Mouse (Mus musculus): ENCODE measurements around the gene Tmed10. TPM values are rescaled to one million over a fixed set of nuclear protein-coding genes. Genes with fewer than 3 reads are reported as not detected.

Gene Tmed10
- polyA plus RNA-seq (2016; fragmentation: Nextera tagmentation; extraction: Ambion mirVana), result 245 and 247 TPM in 2 replicates

- 0 out of 2 replicates have a peak, but pooled peaks cover 3% of the 10 kb centered on the region for H3K36me3 ChIP-seq (replicated peaks)
- under 1% methylated on average over 37 of the region's 37 CpGs for WGBS
- peak within 1 kb of the TSS; percentile 95 for H3K27ac ChIP-seq
- H3K4me3 ChIP-seq, result peak within 1 kb of the TSS; percentile 96
- H3K9me3 ChIP-seq, result no peaks in the 10 kb centered on the region
- DNase-seq (ENCODE audit: extremely low spot score, low spot score), result peak; percentile 89
- H3K27me3 ChIP-seq (ENCODE audit: poor library complexity, severe bottlenecking), result no peaks in the 10 kb centered on the region
- peaks cover 20% of the 10 kb centered on the region for H3K4me1 ChIP-seq
These were observed at the start of gene Tmed10 for GRCm38 (mm10) chr12:85374561-85375272. Gene Tmed10, minus strand, starts transcription at chr12:85374847.

GRCm38 (mm10) chr12:85423236-85423635 is 48.6 kb upstream of the Tmed10 start:
- no peaks in the 10 kb centered on the region for H3K9me3 ChIP-seq
- no peaks in the 10 kb centered on the region for H3K36me3 ChIP-seq (replicated peaks)
- peaks cover 12% of the 10 kb centered on the region for H3K4me1 ChIP-seq
- no peak for DNase-seq (ENCODE audit: extremely low spot score, low spot score)
- 83% methylated on average over 11 of the region's 11 CpGs for WGBS
- H3K27me3 ChIP-seq (ENCODE audit: poor library complexity, severe bottlenecking), result no peaks in the 10 kb centered on the region
- H3K27ac ChIP-seq, result no peak overlapping the region
- H3K4me3 ChIP-seq, result no peak overlapping the region

GRCm38 (mm10) chr12:85422536-85422935 is 47.9 kb upstream of the Tmed10 start:
- Histone ChIP-seq H3K4me3 (no peak overlapping the region), H3K9me3 (no peaks in the 10 kb centered on the region), H3K27me3 (ENCODE audit: poor library complexity, severe bottlenecking) (no peaks in the 10 kb centered on the region), H3K36me3 (replicated peaks) (no peaks in the 10 kb centered on the region), H3K27ac (no peak overlapping the region), H3K4me1 (peaks cover 12% of the 10 kb centered on the region)
- WGBS, result 94% methylated on average over 8 of the region's 8 CpGs
- DNase-seq (ENCODE audit: extremely low spot score, low spot score), result no peak

GRCm38 (mm10) chr12:85420945-85421344 is 46.3 kb upstream of the Tmed10 start:
- 74% methylated on average over 9 of the region's 9 CpGs for WGBS

GRCm38 (mm10) chr12:85417845-85418244 is 43.2 kb upstream of the Tmed10 start:
- Histone ChIP-seq H3K9me3 (no peaks in the 10 kb centered on the region), H3K27ac (no peak overlapping the region), H3K27me3 (ENCODE audit: poor library complexity, severe bottlenecking) (no peaks in the 10 kb centered on the region), H3K4me1 (no peaks in the 10 kb centered on the region), H3K36me3 (replicated peaks) (no peaks in the 10 kb centered on the region), H3K4me3 (no peak overlapping the region)
- WGBS, result 84% methylated on average over 9 of the region's 9 CpGs
- no peak for DNase-seq (ENCODE audit: extremely low spot score, low spot score)

More at GRCm38 (mm10) chr12:85420945-85421344, 46.3 kb upstream of the Tmed10 start:
- Histone ChIP-seq H3K36me3 (replicated peaks) (no peaks in the 10 kb centered on the region), H3K9me3 (no peaks in the 10 kb centered on the region), H3K4me1 (peaks cover 6% of the 10 kb centered on the region), H3K4me3 (no peak overlapping the region), H3K27ac (no peak overlapping the region), H3K27me3 (ENCODE audit: poor library complexity, severe bottlenecking) (no peaks in the 10 kb centered on the region)
- no peak for DNase-seq (ENCODE audit: extremely low spot score, low spot score)

- no peaks in the 10 kb centered on the region for H3K4me1 ChIP-seq
- H3K9me3 ChIP-seq, result peaks cover 7% of the 10 kb centered on the region
- DNase-seq (ENCODE audit: extremely low spot score, low spot score), result no peak
- no peaks in the 10 kb centered on the region for H3K27me3 ChIP-seq (ENCODE audit: poor library complexity, severe bottlenecking)
- H3K27ac ChIP-seq, result no peak overlapping the region
- no peaks in the 10 kb centered on the region for H3K36me3 ChIP-seq (replicated peaks)
- no peak overlapping the region for H3K4me3 ChIP-seq
- 87% methylated on average over 5 of the region's 5 CpGs for WGBS
These were observed 41.7 kb upstream of the Tmed10 start for GRCm38 (mm10) chr12:85416298-85416697.

- Histone ChIP-seq H3K9me3 (peaks cover 8% of the 10 kb centered on the region), H3K4me3 (no peak overlapping the region), H3K4me1 (no peaks in the 10 kb centered on the region), H3K36me3 (replicated peaks) (no peaks in the 10 kb centered on the region), H3K27me3 (ENCODE audit: poor library complexity, severe bottlenecking) (no peaks in the 10 kb centered on the region), H3K27ac (no peak overlapping the region)
- DNase-seq (ENCODE audit: extremely low spot score, low spot score), result no peak
- WGBS, result 96% methylated on average over 3 of the region's 3 CpGs
These were observed 41.2 kb upstream of the Tmed10 start for GRCm38 (mm10) chr12:85415876-85416275.

- no peak overlapping the region for H3K27ac ChIP-seq
- peaks cover 11% of the 10 kb centered on the region for H3K9me3 ChIP-seq
- 29% methylated on average over 2 of the region's 2 CpGs for WGBS
- DNase-seq (ENCODE audit: extremely low spot score, low spot score), result no peak
- no peaks in the 10 kb centered on the region for H3K4me1 ChIP-seq
- H3K36me3 ChIP-seq (replicated peaks), result no peaks in the 10 kb centered on the region
- no peak overlapping the region for H3K4me3 ChIP-seq
- no peaks in the 10 kb centered on the region for H3K27me3 ChIP-seq (ENCODE audit: poor library complexity, severe bottlenecking)
These were observed 36.5 kb upstream of the Tmed10 start for GRCm38 (mm10) chr12:85411136-85411535.

GRCm38 (mm10) chr12:85397960-85398272 is 23.3 kb upstream of the Tmed10 start:
- DNase-seq (ENCODE audit: extremely low spot score, low spot score), result no peak
- Histone ChIP-seq H3K4me3 (no peak overlapping the region), H3K4me1 (no peaks in the 10 kb centered on the region), H3K36me3 (replicated peaks) (no peaks in the 10 kb centered on the region), H3K27me3 (ENCODE audit: poor library complexity, severe bottlenecking) (no peaks in the 10 kb centered on the region), H3K27ac (no peak overlapping the region), H3K9me3 (no peaks in the 10 kb centered on the region)
- WGBS, result 91% methylated on average over 4 of the region's 4 CpGs

- H3K4me3 ChIP-seq, result no peak overlapping the region
- no peak overlapping the region for H3K27ac ChIP-seq
- 85% methylated on average over 18 of the region's 18 CpGs for WGBS
- H3K4me1 ChIP-seq, result no peaks in the 10 kb centered on the region
- DNase-seq (ENCODE audit: extremely low spot score, low spot score), result no peak
- no peaks in the 10 kb centered on the region for H3K36me3 ChIP-seq (replicated peaks)
- H3K27me3 ChIP-seq (ENCODE audit: poor library complexity, severe bottlenecking), result no peaks in the 10 kb centered on the region
- H3K9me3 ChIP-seq, result no peaks in the 10 kb centered on the region
These were observed 22.7 kb upstream of the Tmed10 start for GRCm38 (mm10) chr12:85397063-85397959.

- Histone ChIP-seq H3K27ac (no peak overlapping the region), H3K36me3 (replicated peaks) (no peaks in the 10 kb centered on the region), H3K27me3 (ENCODE audit: poor library complexity, severe bottlenecking) (no peaks in the 10 kb centered on the region), H3K4me3 (no peak overlapping the region), H3K4me1 (no peaks in the 10 kb centered on the region), H3K9me3 (no peaks in the 10 kb centered on the region)
- DNase-seq (ENCODE audit: extremely low spot score, low spot score), result no peak
- 75% methylated on average over 7 of the region's 7 CpGs for WGBS
These were observed 19.3 kb upstream of the Tmed10 start for GRCm38 (mm10) chr12:85393981-85394380.

GRCm38 (mm10) chr12:85393526-85393925 is 18.9 kb upstream of the Tmed10 start:
- Histone ChIP-seq H3K4me1 (no peaks in the 10 kb centered on the region), H3K4me3 (no peak overlapping the region), H3K9me3 (no peaks in the 10 kb centered on the region), H3K27ac (no peak overlapping the region), H3K27me3 (ENCODE audit: poor library complexity, severe bottlenecking) (no peaks in the 10 kb centered on the region), H3K36me3 (replicated peaks) (no peaks in the 10 kb centered on the region)
- 85% methylated on average over 5 of the region's 5 CpGs for WGBS
- DNase-seq (ENCODE audit: extremely low spot score, low spot score), result no peak

GRCm38 (mm10) chr12:85391148-85391547 is 16.5 kb upstream of the Tmed10 start:
- H3K4me1 ChIP-seq, result no peaks in the 10 kb centered on the region
- no peaks in the 10 kb centered on the region for H3K9me3 ChIP-seq
- H3K4me3 ChIP-seq, result no peak overlapping the region
- no peaks in the 10 kb centered on the region; the same call in 1 of the 2 replicates for H3K27me3 ChIP-seq (ENCODE audit: poor library complexity, severe bottlenecking)
- WGBS, result 92% methylated on average over 7 of the region's 7 CpGs
- H3K27ac ChIP-seq, result no peak overlapping the region
- no peaks in the 10 kb centered on the region for H3K36me3 ChIP-seq (replicated peaks)
- DNase-seq (ENCODE audit: extremely low spot score, low spot score), result no peak
